Mouse (Mus musculus) MEL (cell line): ENCODE data around the gene Foxi3.

Experiments used
- CHD1 ChIP-seq: IDR thresholded peaks from 2 replicates; pipeline ENCODE4 v1.6.1; 2012; ENCODE audit warnings: low read depth, mild to moderate bottlenecking, inconsistent platforms, low read length, improper control_type of control experiment
- CTCF ChIP-seq, 3 experiments: IDR thresholded peaks in 2 of 3; conservative IDR thresholded peaks in 1 of 3; 2 replicates each; pipeline ENCODE4 v1.5.1; 2011 to 2012; ENCODE audit warnings: low read length in 3 of 3, low read depth in 2 of 3, mild to moderate bottlenecking in 2 of 3, improper control_type of control experiment in 1 of 3, inconsistent platforms in 1 of 3, mixed read lengths in 1 of 3, moderate library complexity in 1 of 3; ENCODE audit not compliant: control insufficient read depth in 1 of 3, insufficient read depth in 1 of 3, poor library complexity in 1 of 3, severe bottlenecking in 1 of 3
- EP300 ChIP-seq, 2 experiments: IDR thresholded peaks; 2 replicates each; pipeline ENCODE4 v1.6.1; 2011; ENCODE audit warnings: improper control_type of control experiment in 2 of 2, low read length in 2 of 2, low read depth in 1 of 2, mild to moderate bottlenecking in 1 of 2
- ETS1 ChIP-seq: IDR thresholded peaks from 2 replicates; pipeline ENCODE4 v1.6.1; 2012; ENCODE audit warnings: low read depth, mild to moderate bottlenecking, inconsistent platforms, low read length, improper control_type of control experiment, moderate library complexity
- GABPA ChIP-seq: IDR thresholded peaks from 2 replicates; pipeline ENCODE4 v1.6.1; 2012; ENCODE audit warnings: low read depth, mild to moderate bottlenecking, inconsistent platforms, low read length, improper control_type of control experiment, moderate library complexity
- MAFK ChIP-seq: IDR thresholded peaks from 2 replicates; pipeline ENCODE4 v1.6.1; 2011; ENCODE audit warnings: low read depth, mild to moderate bottlenecking, low read length, improper control_type of control experiment, borderline replicate concordance
- MAX ChIP-seq: IDR thresholded peaks from 2 replicates; pipeline ENCODE4 v1.6.1; 2011; ENCODE audit warnings: low read length, improper control_type of control experiment
- MYB ChIP-seq: IDR thresholded peaks from 2 replicates; pipeline ENCODE4 v1.6.1; 2011; ENCODE audit warnings: mild to moderate bottlenecking, low read depth, low read length, improper control_type of control experiment
- NELFE ChIP-seq: IDR thresholded peaks from 2 replicates; pipeline ENCODE4 v1.6.1; 2011; ENCODE audit warnings: low read depth, low read length, improper control_type of control experiment
- NRF1 ChIP-seq: IDR thresholded peaks from 2 replicates; pipeline ENCODE4 v1.6.1; 2014; ENCODE audit warnings: low read depth, mild to moderate bottlenecking, inconsistent platforms, low read length, improper control_type of control experiment, moderate library complexity; ENCODE audit not compliant: poor library complexity, insufficient read depth, severe bottlenecking
- POLR2A ChIP-seq, 2 experiments: IDR thresholded peaks; 2 replicates each; pipeline ENCODE4 v1.6.1; 2011 to 2012; ENCODE audit warnings: low read length in 2 of 2, mild to moderate bottlenecking in 2 of 2, control low read depth in 1 of 2, improper control_type of control experiment in 1 of 2, low read depth in 1 of 2, moderate library complexity in 1 of 2; ENCODE audit not compliant: control insufficient read depth in 1 of 2, insufficient read depth in 1 of 2, poor library complexity in 1 of 2
- TCF12 ChIP-seq: IDR thresholded peaks from 2 replicates; pipeline ENCODE4 v1.6.1; 2014; ENCODE audit warnings: low read depth, mild to moderate bottlenecking, inconsistent platforms, low read length, improper control_type of control experiment, moderate library complexity
- UBTF ChIP-seq: IDR thresholded peaks from 2 replicates; pipeline ENCODE4 v1.6.1; 2012; ENCODE audit warnings: low read depth, mild to moderate bottlenecking, inconsistent platforms, low read length, improper control_type of control experiment, moderate library complexity, borderline replicate concordance; ENCODE audit not compliant: insufficient read depth
- USF2 ChIP-seq, 2 experiments: IDR thresholded peaks; 2 replicates each; pipeline ENCODE4 v1.6.1; 2011 to 2012; ENCODE audit warnings: improper control_type of control experiment in 2 of 2, low read length in 2 of 2, borderline replicate concordance in 1 of 2, inconsistent platforms in 1 of 2, low read depth in 1 of 2, mild to moderate bottlenecking in 1 of 2; ENCODE audit not compliant: insufficient read depth in 1 of 2

DNA sequence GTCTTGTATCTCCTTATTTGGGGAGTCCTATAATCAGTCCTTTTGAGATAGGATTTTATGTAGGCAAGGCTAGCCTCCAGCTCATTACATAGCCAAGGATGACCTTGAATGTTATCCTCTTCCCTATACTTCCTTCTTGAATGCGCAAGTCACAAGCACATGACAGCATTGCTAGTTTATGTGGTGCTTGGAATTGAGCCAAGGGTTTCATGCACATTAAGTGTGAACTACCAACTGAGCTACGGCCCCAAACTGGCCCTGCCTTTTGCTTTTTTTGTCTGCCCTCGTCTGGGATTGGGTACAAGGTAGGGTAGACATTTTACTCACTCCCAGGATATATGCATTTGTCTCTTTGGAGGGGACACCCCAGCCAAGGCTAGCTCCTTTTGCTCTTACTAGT lies 16.7 kb downstream of the Foxi3 start:
- TF ChIP-seq EP300 (IDR thresholded peaks at IDR 0.05; ENCODE audit: low read depth in 1 of 2, low read length in 2 of 2) (no peak), POLR2A (IDR thresholded peaks at IDR 0.05; ENCODE audit: control insufficient read depth in 1 of 2, insufficient read depth in 1 of 2, low read depth in 1 of 2, low read length in 2 of 2, poor library complexity in 1 of 2) (no peak), GABPA (no peak), TCF12 (no peak), NELFE (no peak), CTCF (IDR thresholded peaks at IDR 0.05 in 2 of 3, conservative IDR thresholded peaks at IDR 0.05 in 1 of 3; ENCODE audit: control insufficient read depth in 1 of 3, insufficient read depth in 1 of 3, low read depth in 2 of 3, low read length in 3 of 3, poor library complexity in 1 of 3, severe bottlenecking in 1 of 3) (no peak), UBTF (no peak), MAFK (no peak), MYB (no peak), NRF1 (no peak), USF2 (IDR thresholded peaks at IDR 0.05; ENCODE audit: borderline replicate concordance in 1 of 2, insufficient read depth in 1 of 2, low read depth in 1 of 2, low read length in 2 of 2) (no peak), CHD1 (no peak), MAX (no peak), ETS1 (no peak)
